Mouse (Mus musculus): ENCODE measurements around the gene Fsd1.
"Not testable (repeated sequence)": the region's sequence is repeated elsewhere in the genome, so short reads cannot be mapped to it uniquely, and the experiment has no call there.

Fsd1 gene

DNA sequence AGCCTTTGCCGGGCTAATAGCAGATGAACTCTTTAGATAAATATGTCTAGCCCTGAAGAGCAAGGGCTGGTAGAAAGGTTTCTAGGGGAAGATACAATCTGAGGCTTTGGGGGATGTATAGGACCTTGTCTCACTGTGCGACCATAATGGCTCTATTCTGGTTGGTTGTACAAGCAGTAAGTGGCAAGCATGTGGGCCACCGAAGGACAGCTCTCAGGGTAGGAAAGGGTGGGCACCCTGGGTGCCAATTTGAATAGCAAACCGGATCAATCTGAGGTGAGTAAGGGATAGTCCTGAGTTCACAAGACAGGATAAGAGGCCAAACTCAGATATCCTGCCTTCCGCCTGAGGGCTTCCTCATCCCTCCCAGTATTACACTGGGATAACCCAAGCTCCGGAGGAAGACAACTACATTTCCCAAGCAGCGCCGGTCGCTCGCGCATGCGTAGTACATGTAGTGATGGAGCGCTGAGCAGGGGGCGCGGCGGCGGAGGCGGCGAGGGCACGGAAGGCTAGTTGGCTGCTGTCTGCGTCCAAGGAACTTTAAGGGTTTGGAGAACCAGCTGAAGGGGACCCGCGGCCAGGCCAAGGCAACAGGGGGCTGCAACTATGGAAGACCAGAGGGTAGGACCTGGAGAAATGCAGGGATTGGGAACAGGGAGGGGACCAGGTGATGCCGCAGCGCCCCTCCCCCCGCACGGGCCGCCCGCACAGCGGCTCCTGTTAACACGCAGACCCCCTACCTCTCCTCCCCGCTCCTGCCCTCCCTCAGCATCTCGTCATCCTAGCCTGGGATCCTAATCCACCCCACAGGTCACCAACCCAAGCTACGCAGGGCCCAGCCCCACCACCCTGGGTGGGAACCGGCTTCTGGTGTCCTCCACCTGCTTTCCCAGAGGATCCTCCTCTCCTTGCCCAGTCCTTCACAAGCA is at the start of gene Fsd1:
Gene Fsd1 (plus strand): TSS at position 480 of the 932 bp plus-strand sequence.
- DNase-seq, result peak; percentile 44

DNA sequence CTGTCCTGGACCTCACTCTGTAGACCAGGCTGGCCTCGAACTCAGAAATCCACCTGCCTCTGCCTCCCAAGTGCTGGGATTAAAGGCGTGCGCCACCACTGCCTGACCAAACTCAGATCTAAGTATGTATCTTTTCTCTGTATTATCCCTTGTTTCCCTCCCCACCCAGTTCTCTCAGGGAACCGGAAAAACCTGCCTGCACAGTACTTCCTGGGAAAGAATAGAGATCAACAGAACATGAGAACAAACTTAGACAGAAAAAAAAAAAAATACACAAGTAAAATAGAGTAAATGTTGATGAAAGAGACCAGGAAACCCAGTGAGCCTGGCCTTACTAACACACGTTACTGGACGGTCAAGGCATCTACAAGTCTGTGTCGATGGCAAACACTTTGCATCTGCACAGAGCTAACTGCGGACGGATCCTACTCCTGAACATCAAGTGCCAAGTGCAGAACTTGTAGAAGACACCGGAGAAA is 41.9 kb upstream of the Fsd1 start:
- DNase-seq, result not testable (repeated sequence)

GRCm38 (mm10) chr17:55944866-55945682 is 41.2 kb upstream of the Fsd1 start:
- DNase-seq, result peak; percentile 92

DNA sequence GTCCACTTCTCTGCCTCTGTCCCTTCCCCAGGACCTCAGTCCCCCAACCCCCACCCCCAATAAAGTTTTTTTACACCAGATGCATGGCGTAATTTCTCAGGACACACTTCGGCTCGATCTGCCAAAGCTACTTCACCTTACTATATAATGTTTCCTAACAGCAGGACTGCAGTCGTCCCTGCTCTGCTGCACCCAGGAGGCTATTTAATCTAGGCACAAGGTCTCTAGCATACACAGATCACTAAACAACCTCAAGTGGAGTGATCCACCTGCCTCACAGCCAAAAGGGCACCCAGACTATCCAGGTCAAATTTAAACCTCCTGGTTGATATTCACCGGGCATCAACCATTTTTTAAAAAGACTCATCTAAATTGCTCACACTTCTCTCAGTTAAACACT is 40.6 kb upstream of the Fsd1 start:
- no peak for DNase-seq

DNA sequence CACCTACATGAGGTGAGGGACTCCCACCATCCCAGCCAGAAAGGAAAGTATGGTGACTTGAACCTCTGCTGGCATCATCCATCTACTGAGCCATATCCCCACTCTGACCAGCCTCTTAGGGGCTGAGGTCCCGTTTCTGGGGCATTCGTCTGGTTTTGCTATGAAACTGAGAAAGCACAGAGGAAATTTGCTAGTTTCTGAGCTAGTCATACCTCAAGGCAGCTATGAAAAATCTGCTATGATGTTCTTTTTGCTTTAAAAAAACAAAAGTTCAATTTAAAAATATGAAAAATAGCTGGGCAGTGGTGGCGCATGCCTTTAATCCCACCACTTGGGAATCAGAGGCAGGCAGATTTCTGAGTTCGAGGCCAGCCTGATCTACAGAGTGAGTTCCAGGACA is 37.7 kb upstream of the Fsd1 start:
- no peak for DNase-seq

GRCm38 (mm10) chr17:55949400-55949799 is 36.9 kb upstream of the Fsd1 start, which contains the start of gene Zfp119b:
Gene Zfp119b, minus strand, starts transcription at chr17:55949500.
- DNase-seq, result no peak

- no peak for DNase-seq
Measured at GRCm38 (mm10) chr17:55950601-55951000, 35.7 kb upstream of the Fsd1 start.

DNA sequence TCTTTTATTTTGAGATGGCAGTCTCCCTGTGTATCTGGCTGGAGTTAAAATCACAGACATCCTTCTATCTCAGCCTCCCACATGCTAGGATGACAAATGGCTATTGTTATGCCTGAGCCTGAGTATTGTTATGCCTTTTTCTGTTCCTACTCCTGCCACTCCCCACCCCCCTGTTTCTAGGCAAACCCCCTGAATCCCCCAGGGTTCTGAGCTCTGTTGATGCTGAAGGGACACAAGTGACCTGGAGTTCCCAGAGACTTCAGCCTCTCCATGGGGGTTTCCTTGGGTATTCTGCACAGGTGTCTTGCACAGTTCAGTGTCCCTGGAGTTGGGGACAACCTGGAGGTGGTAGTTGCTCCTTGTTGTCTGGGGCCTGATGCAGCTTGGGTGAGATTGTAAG is 34.3 kb upstream of the Fsd1 start:
- no peak for DNase-seq

DNA sequence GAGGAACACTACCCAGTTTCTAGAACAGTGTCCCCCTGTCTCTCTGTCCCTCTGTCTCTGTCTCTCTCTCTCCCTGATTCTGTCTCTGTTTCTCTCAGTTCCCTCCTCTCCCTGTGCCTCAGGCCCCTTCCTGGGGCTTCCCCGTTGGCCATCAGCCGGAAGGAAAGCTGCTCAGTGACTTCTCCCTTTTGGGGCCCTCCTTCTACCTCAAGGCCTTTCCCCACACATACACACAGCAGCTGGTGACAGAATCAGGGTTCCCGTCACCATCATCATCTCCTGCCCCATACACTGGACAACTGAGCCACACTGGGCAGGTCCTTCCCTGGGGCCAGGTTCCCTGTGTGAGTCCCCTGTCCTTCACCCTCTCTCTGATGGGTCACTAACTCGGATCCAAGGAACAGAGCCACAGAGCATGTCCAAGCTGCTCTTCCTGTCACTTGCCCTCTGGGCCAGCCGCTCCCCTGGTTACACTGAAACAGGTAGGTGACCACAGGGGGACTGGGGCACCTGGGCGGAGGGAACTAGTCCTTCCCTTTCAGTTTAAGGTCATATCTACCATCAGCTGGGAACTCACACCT is 33.8 kb upstream of the Fsd1 start, which contains the start of gene Ebi3:
Gene Ebi3 (plus strand): TSS at position 194 of the 581 bp plus-strand sequence.
- no peak for DNase-seq

DNA sequence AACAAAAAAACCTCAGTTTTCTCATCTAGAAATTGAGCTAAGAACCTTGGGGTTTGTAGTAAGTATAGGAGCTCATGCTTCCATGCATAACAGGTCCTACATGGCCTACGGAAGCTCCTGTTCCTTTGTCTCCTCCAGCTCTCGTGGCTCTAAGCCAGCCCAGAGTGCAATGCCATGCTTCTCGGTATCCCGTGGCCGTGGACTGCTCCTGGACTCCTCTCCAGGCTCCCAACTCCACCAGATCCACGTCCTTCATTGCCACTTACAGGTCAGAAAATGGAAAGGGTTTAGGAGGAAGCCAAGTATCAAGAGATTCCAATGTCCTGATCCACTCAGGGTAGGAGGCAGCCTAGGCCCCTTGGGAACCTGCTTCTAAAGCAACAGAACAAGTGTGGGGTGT is 32.6 kb upstream of the Fsd1 start:
- DNase-seq, result no peak

DNA sequence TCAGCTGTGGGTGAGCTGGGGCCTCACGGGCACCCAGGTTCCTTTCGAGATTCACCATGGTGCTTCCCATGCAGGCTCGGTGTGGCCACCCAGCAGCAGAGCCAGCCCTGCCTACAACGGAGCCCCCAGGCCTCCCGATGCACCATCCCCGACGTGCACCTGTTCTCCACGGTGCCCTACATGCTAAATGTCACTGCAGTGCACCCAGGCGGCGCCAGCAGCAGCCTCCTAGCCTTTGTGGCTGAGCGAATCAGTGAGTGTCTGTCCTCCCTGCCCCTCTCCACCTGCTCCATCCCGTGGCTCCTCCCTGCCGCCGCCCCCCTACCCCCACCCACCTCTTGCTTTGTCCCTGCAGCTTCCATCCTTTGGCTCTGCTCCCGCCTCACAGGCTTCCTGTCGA is 32.1 kb upstream of the Fsd1 start:
- no peak for DNase-seq

GRCm38 (mm10) chr17:55956129-55956528 is 30.2 kb upstream of the Fsd1 start:
- DNase-seq, result peak; percentile 79

DNA sequence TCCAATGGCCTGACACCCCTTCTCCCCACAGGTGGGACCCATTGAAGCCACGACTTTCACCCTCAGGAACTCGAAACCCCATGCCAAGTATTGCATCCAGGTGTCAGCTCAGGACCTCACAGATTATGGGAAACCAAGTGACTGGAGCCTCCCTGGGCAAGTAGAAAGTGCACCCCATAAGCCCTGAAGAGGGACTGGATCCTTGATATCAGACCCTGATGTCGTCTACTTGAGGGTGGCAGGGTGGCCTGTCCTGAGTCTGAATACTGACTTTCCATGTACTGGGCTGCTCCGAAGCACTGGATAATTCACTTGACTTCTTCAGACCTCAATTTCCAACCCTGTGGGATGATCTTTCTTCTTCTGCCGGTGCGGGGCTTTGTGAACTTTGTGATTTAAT is 29.7 kb upstream of the Fsd1 start:
- no peak for DNase-seq

- DNase-seq, result peak; percentile 84
Measured at GRCm38 (mm10) chr17:55957168-55957567, 29.1 kb upstream of the Fsd1 start.

- no peak for DNase-seq
Measured at GRCm38 (mm10) chr17:55957726-55958583, 28.4 kb upstream of the Fsd1 start.

- DNase-seq, result no peak
Measured at GRCm38 (mm10) chr17:55958584-55958886, 27.8 kb upstream of the Fsd1 start.

DNA sequence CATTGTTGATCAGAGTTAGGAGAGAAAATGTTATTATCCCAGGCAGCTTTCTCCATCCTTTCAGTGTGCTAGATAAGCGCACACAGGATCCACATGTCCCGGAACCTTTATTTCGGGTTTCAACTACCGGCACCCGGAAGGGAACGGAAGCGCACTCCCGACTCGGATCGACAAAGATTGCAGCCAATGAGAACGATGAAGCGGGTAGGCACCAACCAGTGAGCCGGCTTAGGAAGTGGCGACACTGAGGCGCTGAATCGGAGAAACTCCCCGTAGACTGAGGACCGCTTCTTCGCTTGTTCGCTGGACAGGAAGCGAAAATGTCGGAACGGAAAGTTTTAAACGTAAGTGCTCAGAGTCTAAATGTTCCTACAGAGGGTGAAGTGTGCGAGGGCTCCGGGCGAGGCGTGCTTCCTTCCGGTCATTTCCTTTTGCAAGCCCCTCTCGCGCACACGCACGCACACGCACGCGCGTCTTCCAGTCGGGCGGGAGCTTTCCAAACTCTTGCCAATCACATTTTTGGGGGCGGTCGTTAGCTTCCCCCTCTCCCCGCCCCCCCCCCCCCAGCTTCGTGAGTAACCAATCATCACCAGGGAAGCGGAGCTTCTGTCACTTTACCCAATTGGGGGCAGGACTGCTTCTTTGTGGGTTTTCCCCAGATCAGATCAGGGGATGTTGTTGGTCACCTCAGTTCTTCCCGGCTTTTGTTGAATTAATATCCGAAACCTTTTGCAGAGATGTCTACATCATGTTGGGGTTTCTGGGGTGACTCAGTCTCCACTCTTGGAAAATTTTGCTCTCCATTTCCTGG is 27.2 kb upstream of the Fsd1 start, which contains the start of gene Yju2:
Gene Yju2 (plus strand): TSS at position 182 of the 811 bp plus-strand sequence.
- DNase-seq, result peak; percentile 92

GRCm38 (mm10) chr17:55959946-55960740 is 26.2 kb upstream of the Fsd1 start:
- DNase-seq, result no peak

- no peak for DNase-seq
Measured at GRCm38 (mm10) chr17:55960791-55961190, 25.5 kb upstream of the Fsd1 start.

DNA sequence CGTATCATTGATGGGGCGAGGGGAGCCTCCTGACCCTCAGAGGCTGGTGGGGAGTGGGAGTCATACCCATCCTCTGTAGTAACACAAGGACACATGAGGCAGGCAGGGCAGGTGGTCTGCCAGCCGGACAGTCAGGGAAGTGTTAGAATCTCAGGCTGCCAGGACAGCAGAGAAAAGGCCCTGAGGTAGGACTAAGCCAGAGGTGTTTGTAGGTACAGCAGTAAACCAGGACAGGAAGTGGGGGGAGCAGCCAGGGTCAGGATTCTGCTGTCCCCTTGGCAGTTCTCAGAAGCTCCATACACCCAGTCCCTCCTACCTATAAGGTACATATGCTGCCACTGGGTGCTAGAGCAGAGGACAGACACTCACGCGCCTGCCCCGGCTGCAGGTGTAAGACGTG is 24.7 kb upstream of the Fsd1 start:
- DNase-seq, result no peak

Measured in lung, postnatal 14 days (tissue).